Mouse (Mus musculus): ENCODE results near the gene Sun1. TPM values are rescaled to one million over a fixed set of nuclear protein-coding genes. Genes with fewer than 3 reads are reported as not detected.

Sun1 gene
- polyA plus RNA-seq, 1 experiment: 72.7 TPM

DNA sequence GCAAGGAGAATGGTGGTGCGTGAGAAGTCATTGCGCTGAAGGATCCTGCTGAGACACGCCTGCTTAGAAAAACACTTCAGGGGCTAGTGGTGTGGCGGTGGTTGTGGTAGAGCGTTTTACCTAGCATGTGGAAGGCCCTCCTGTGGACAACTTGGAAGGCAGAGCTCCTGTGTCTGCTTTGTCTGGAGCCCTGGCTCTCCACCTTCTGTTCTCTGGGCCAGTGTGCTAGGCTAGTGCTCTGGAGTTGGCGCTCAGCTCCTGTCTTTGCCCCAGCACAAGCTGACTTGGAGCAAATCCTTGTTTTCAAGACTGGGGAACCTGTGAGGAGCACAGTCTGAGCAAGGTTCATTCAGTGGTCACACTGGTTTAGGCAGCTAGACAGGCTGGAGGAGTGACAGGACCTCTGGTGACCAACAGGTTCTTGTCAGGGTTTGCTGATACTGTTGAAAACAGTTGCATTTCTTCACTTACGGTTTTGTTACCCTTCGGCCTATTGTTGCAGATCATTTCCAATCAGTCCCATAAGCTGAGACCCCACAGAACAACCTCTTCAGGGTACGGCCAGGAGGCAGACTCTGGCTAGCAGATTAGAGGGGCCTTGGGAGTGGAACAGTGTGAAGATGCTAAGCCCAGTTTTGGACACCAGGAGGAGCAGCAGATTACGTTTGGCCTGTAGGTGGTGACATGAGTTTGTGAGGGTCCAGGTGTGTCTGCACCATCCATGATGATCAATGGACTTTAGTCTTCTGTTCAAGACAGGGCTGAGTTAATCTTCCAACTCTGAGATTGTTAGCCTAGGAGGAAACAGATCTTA lies 8.6 kb downstream of the Sun1 start:
- TF ChIP-seq CTCF (IDR thresholded peaks at IDR 0.05; ENCODE audit: borderline replicate concordance, extremely low read depth, insufficient read depth, insufficient read length) (peak; percentile 24; the same call in 1 of the 2 replicates), POLR2A (IDR thresholded peaks at IDR 0.05; ENCODE audit: borderline replicate concordance, extremely low read depth, insufficient read depth, insufficient read length, poor library complexity, severe bottlenecking) (no peak)
- no peak for DNase-seq (ENCODE audit: low read depth)

DNA sequence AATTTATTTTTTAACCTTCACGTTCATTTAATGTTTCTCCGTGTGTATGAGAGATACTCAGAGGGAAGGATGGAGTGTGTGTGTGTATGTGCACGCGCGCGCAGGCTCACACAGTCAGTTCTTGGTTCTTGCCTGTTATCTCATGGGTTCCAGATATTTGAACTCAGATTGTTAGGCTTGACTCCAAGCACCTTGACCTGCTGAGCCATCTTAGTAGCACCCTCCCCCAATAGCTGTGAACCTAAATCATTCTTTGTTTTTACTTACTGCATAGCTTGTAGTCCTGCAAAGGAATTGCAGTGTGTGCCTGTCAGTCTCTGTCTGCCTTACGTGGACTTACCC lies 9.2 kb downstream of the Sun1 start:
- DNase-seq (ENCODE audit: low read depth): no peak
- TF ChIP-seq CTCF (IDR thresholded peaks at IDR 0.05; ENCODE audit: borderline replicate concordance, extremely low read depth, insufficient read depth, insufficient read length): no peak
- no peak for TF ChIP-seq POLR2A (IDR thresholded peaks at IDR 0.05; ENCODE audit: borderline replicate concordance, extremely low read depth, insufficient read depth, insufficient read length, poor library complexity, severe bottlenecking)

DNA sequence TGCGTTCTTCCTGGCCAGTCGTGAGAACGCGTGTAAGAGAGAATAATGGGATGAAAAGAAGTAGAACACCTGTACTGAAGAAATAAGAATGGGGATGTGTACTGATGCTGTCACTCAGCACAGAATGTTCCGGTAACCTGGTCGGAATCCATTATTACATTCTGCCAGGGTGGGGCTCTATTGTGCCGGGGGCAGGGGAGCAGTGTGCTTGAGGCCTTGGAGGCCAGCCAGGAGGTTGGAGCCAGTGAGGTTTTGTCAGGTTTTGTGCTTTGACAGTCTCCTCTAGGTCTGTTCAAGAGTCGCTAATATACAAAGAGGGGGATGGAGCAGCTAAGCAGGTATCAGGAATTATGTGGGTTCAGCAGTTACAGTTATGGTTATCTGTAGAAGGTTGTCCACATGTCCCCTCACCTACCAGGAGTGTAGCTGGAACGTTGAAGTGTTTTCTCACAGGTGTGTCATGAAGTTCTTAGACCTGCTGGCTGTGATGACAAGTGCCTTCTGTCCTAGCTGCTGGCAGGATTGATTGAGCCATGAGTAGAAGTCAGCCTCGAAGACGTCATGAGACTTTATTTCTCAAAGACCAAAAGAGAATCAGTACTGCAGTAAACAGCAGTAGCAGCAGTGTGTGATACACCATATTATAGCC lies 11.4 kb downstream of the Sun1 start:
- TF ChIP-seq CTCF (IDR thresholded peaks at IDR 0.05; ENCODE audit: borderline replicate concordance, extremely low read depth, insufficient read depth, insufficient read length): no peak
- TF ChIP-seq POLR2A (IDR thresholded peaks at IDR 0.05; ENCODE audit: borderline replicate concordance, extremely low read depth, insufficient read depth, insufficient read length, poor library complexity, severe bottlenecking): no peak
- DNase-seq (ENCODE audit: low read depth): no peak

GRCm38 (mm10) chr5:139214298-139214697 lies 13.9 kb downstream of the Sun1 start:
- no peak for DNase-seq (ENCODE audit: low read depth)
- no peak for TF ChIP-seq CTCF (IDR thresholded peaks at IDR 0.05; ENCODE audit: borderline replicate concordance, extremely low read depth, insufficient read depth, insufficient read length)
- no peak for TF ChIP-seq POLR2A (IDR thresholded peaks at IDR 0.05; ENCODE audit: borderline replicate concordance, extremely low read depth, insufficient read depth, insufficient read length, poor library complexity, severe bottlenecking)

DNA sequence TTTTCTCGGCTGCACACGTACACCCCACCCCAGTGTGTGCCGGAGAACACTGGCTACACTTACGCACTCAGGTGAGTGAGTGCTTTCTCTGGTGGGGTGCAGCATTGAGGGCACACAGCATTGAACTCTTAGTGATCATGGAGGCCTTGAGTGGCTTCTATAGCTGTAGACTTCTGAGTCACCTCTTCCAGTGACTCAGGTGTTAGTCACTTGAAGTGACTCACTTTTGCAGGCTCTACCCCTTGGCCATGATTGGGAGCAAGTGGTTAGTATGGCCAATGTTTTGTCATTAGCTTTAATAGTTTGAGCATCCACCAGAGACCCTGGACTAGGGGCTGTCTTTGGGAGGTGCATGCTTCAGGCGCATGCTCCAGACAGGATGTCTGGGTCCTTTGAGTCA lies 14.7 kb downstream of the Sun1 start:
- TF ChIP-seq CTCF (IDR thresholded peaks at IDR 0.05; ENCODE audit: borderline replicate concordance, extremely low read depth, insufficient read depth, insufficient read length): no peak
- no peak for TF ChIP-seq POLR2A (IDR thresholded peaks at IDR 0.05; ENCODE audit: borderline replicate concordance, extremely low read depth, insufficient read depth, insufficient read length, poor library complexity, severe bottlenecking)
- no peak for DNase-seq (ENCODE audit: low read depth)

DNA sequence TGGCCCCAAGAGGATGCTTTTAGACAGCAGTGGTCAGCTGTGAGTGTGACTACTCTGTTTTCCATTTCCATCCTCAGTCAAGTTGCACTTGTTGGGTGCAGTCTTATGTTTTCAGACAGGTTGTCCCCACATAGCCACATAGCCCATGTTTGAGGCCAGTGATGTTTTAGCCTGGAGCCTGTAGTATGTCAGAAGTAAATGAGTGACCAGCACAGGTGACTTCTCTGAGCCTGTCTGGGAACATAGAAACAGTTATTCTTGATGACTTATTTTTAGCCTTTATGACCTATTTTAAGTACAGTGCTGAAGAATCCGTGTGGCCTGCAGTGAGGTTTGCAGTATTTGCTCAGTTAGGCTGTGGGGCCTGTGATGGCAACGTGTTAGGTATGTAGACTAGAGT lies 15.7 kb downstream of the Sun1 start:
- TF ChIP-seq POLR2A (IDR thresholded peaks at IDR 0.05; ENCODE audit: borderline replicate concordance, extremely low read depth, insufficient read depth, insufficient read length, poor library complexity, severe bottlenecking) (no peak), CTCF (IDR thresholded peaks at IDR 0.05; ENCODE audit: borderline replicate concordance, extremely low read depth, insufficient read depth, insufficient read length) (no peak)
- no peak for DNase-seq (ENCODE audit: low read depth)

DNA sequence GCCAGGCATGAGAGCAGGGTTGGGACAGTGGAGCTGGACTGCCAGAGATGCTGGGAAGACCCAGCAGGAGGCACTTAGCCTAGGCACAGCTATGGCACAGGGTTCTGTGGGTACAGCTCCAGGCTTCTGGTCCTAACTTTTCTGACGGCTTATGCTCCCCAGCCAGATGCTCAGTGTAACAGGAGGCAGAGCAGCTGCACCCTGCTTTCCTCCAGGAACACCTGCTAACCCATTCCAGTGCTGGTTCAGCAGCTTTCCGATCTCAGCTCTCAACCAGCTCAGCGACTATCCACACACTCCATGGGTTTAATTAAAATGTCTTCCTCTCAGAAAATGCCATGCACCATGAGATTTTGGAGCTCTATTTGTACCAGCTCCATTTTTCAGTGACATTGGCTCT lies 16.3 kb downstream of the Sun1 start:
- TF ChIP-seq POLR2A (IDR thresholded peaks at IDR 0.05; ENCODE audit: borderline replicate concordance, extremely low read depth, insufficient read depth, insufficient read length, poor library complexity, severe bottlenecking): no peak
- TF ChIP-seq CTCF (IDR thresholded peaks at IDR 0.05; ENCODE audit: borderline replicate concordance, extremely low read depth, insufficient read depth, insufficient read length): no peak
- DNase-seq (ENCODE audit: low read depth): peak; percentile 6

- TF ChIP-seq POLR2A (IDR thresholded peaks at IDR 0.05; ENCODE audit: borderline replicate concordance, extremely low read depth, insufficient read depth, insufficient read length, poor library complexity, severe bottlenecking) (no peak), CTCF (IDR thresholded peaks at IDR 0.05; ENCODE audit: borderline replicate concordance, extremely low read depth, insufficient read depth, insufficient read length) (no peak)
- no peak for DNase-seq (ENCODE audit: low read depth)
Observed at GRCm38 (mm10) chr5:139220006-139220515, 19.6 kb downstream of the Sun1 start.

DNA sequence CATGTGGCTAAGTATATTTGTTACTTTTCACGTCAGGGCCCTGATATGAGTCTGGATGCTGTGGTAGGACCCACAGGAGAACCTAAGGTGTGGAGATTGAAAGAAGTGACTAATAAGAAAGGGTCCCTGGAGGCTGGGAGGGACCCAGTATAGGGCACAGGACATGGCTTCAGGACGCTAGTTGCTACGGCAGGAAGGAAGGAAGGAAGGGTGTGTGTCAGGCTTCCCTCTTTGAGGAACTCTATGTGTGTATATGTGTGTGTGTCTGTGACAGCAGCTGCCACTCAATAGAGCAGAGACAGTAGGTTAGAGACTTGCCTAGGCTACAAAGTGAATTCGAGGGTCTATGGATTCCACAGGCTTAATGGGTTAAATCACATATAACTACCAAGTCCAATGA lies 20.2 kb downstream of the Sun1 start:
- no peak for TF ChIP-seq CTCF (IDR thresholded peaks at IDR 0.05; ENCODE audit: borderline replicate concordance, extremely low read depth, insufficient read depth, insufficient read length)
- no peak for TF ChIP-seq POLR2A (IDR thresholded peaks at IDR 0.05; ENCODE audit: borderline replicate concordance, extremely low read depth, insufficient read depth, insufficient read length, poor library complexity, severe bottlenecking)
- no peak for DNase-seq (ENCODE audit: low read depth)

GRCm38 (mm10) chr5:139223331-139223730 lies 22.9 kb downstream of the Sun1 start:
- no peak for TF ChIP-seq CTCF (IDR thresholded peaks at IDR 0.05; ENCODE audit: borderline replicate concordance, extremely low read depth, insufficient read depth, insufficient read length)
- TF ChIP-seq POLR2A (IDR thresholded peaks at IDR 0.05; ENCODE audit: borderline replicate concordance, extremely low read depth, insufficient read depth, insufficient read length, poor library complexity, severe bottlenecking): no peak

DNA sequence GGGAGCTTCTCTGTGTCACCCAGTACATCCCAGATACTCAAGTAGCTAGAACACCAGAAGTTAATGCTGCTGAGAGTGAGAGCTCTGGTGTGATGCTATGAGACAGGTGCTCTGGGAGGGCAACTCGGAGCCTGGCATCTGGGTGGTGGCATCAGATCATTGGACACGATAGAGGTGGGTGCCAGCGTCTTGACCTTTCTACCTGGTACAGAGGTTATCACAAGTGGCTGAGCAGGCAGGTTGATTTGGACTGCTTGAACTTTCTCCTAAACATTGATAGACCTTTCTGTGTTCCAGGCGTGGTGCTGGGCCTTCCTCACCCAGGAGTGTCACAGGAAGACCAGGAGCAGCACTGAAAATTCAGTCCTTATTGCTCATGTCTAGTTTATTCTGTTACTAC lies 26.8 kb downstream of the Sun1 start:
- DNase-seq (ENCODE audit: low read depth): no peak
- TF ChIP-seq POLR2A (IDR thresholded peaks at IDR 0.05; ENCODE audit: borderline replicate concordance, extremely low read depth, insufficient read depth, insufficient read length, poor library complexity, severe bottlenecking) (no peak), CTCF (IDR thresholded peaks at IDR 0.05; ENCODE audit: borderline replicate concordance, extremely low read depth, insufficient read depth, insufficient read length) (no peak)

More at GRCm38 (mm10) chr5:139223331-139223730, 22.9 kb downstream of the Sun1 start:
- no peak for DNase-seq (ENCODE audit: low read depth)

Data from brain, embryonic 14.5 days (tissue).